Mouse (Mus musculus): ENCODE data around the gene Ly6f. TPM values are rescaled to one million over a fixed set of nuclear protein-coding genes. Genes with fewer than 3 reads are reported as not detected.

The Ly6f gene
- polyA plus RNA-seq (2014; fragmentation: Illumina TruSeq; extraction: RNeasy Lipid Tissue Mini Kit (QIAGEN cat#74804); ENCODE audit: low read depth, low replicate concordance): 1.6 TPM

GRCm38 (mm10) chr15:75268121-75268520 is at the start of gene Ly6f:
Gene Ly6f, plus strand, starts transcription at chr15:75268421.

Other genes starting within 250 kb of the Ly6f start
- gene Ly6c1, start 219.6 kb upstream of the Ly6f start, polyA plus RNA-seq (2014; fragmentation: Illumina TruSeq; extraction: RNeasy Lipid Tissue Mini Kit (QIAGEN cat#74804); ENCODE audit: low read depth, low replicate concordance): 6.8 TPM
- gene Ly6c2, start 156.5 kb upstream of the Ly6f start, polyA plus RNA-seq (2014; fragmentation: Illumina TruSeq; extraction: RNeasy Lipid Tissue Mini Kit (QIAGEN cat#74804); ENCODE audit: low read depth, low replicate concordance): not detected
- not detected for gene Ly6g, start 113.2 kb upstream of the Ly6f start, polyA plus RNA-seq (2014; fragmentation: Illumina TruSeq; extraction: RNeasy Lipid Tissue Mini Kit (QIAGEN cat#74804); ENCODE audit: low read depth, low replicate concordance)
- gene BC025446, start 52.0 kb upstream of the Ly6f start, polyA plus RNA-seq (2014; fragmentation: Illumina TruSeq; extraction: RNeasy Lipid Tissue Mini Kit (QIAGEN cat#74804); ENCODE audit: low read depth, low replicate concordance): not detected